Mouse (Mus musculus) E14TG2a.4 (cell line): ENCODE measurements around the gene Scimp.

Experiments used
- CTCF ChIP-seq: conservative IDR thresholded peaks from 2 replicates; pipeline ENCODE4 v1.5.1; 2014; ENCODE audit warnings: low read length
- NANOG ChIP-seq: IDR thresholded peaks from 2 replicates; pipeline ENCODE4 v1.6.1; 2014; ENCODE audit warnings: borderline replicate concordance, low read length, mixed read lengths
- POU5F1 ChIP-seq: IDR thresholded peaks from 2 replicates; pipeline ENCODE4 v1.6.1; 2014; ENCODE audit warnings: low read length, borderline replicate concordance

GRCm38 (mm10) chr11:70745636-70746035, 66.8 kb downstream of the Scimp start:
- TF ChIP-seq CTCF (no peak), NANOG (no peak), POU5F1 (no peak)
